Mouse (Mus musculus) adrenal gland, adult (tissue): Measurements from ENCODE around the gene Pgap2.

Source experiments
- DNase-seq, 2 experiments: peaks; one replicate each; pipeline ENCODE4 v3.0.0; 2022 to 2023; ENCODE audit warnings: low spot score in 1 of 2; ENCODE audit not compliant: inconsistent age in 2 of 2

Pgap2 gene

DNA sequence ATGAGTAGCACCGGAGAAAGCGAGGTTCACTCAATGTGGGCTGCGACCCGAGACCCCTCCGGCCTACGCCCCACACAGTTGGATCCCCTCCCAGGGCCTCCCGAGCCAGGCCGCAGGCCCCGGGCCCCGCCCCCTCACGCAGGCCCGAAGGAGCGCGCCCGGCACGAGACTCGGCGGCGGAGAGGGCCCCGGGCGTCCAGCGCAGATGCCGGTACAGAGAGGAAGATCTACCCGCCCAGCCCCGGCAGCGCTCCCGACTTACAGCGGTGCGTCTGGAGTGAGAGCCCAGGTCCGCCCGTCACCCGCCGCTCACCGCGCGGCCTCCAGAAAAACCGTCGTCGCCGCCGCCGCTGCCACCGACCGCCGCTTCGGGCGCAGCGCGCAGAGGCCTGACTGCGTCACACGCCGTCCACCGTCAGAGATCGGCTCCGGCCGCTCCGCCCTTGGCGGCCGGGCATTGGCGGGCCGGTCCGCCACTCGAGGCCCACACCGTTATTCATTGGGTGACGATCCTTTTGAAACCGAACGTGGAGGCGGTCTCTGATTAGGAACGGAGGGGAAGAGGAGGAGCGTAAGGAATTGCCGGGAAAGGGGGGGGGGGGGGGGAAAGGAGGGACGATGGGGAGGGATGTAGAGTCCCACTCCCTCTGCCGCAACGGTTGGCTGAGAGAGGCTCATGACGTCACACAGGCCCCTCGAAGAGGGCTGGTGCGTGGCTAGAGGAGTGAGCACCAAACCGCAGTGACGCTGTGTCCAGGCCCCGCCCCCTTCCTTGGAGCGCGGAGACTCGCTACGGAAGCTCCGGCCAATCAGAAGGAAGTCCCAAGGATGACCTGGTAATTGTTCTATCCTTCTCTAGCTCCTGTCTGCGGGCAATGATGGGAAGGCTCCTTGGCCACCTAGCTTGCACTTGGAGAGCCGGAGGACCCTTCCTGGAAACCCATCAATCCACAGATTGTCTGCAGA lies at the start of gene Pgap2, which contains the start of gene Nup98:
Gene Pgap2 (plus strand): TSS at position 453 of the 966 bp plus-strand sequence.
Gene Nup98 (minus strand): TSS at position 421 of the 966 bp plus-strand sequence.
- DNase-seq, result peak; percentile 99

DNA sequence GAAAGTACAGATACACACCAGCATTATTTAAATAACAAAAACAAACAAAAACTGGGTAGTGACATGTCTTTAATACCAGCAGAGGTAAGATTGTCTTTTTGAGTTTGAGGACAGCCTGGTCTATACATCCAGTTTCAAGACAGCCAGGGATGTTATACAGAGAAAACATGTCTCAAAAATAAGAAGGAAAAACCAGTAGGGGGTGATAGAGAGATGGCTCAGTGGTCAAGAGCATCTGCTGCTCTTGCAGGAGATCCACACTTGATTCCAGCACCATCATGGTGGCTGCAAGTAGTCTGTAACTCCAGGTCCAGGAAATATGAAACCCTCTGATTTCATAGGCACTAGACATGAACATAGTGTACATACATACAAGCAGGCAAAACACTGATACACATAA lies 39.7 kb upstream of the Pgap2 start:
- DNase-seq, result no peak

DNA sequence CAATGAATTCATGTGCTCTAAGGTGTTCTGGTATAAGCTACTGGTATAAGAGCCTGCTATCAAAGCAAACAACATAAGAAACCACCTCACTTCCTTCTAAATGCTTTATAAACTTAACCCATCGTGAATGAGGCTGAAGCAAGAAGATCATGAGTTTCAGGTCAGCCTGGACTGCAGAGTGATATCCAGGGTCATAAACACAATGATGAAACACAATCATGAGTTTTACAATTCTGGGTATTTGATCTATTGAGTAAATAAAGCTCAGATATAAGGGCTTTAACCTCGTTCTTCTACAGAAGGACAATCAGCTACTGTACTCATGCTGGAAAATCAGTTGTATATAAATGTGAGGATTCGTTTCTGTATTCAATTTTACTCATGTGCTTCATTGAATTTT lies 26.2 kb upstream of the Pgap2 start:
- DNase-seq, result no peak

DNA sequence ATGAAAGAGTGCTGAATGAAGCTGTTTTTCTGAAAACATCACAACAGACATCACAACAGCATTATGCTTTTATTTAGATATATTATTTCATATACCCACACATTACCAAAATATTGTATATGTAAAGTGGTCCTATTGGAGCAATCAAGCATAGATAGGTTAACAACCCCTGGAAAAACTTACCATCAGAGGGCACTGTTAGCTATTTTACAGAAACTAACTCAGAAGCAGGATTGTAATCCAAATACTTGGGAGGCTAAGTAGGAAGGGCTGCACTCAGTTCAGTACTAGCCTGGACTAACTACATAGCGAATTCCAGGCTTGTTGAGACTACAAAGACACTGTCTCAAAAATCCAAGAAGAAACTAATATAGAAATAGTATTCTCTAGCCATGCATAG lies 17.7 kb upstream of the Pgap2 start:
- DNase-seq, result peak in 1 of 2 experiments; percentile 49

DNA sequence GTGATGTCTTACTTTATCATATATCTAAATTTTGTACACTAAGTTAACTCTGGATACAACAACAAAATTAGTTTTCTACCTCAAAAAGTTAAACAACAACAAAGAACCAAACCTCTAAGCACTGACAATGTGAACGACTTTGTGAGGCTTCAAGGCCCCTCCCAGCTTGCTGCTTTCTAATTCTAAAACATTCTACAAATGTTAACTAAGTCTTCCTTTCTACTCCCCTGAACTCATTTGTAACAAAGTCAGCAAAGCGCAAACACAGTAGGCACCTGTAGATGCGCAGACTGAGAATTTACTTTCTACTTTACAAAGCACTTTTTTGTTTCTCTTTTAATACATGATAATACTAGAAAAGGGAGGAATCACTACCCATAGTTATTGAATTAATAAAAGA lies 9.4 kb upstream of the Pgap2 start:
- no peak for DNase-seq

DNA sequence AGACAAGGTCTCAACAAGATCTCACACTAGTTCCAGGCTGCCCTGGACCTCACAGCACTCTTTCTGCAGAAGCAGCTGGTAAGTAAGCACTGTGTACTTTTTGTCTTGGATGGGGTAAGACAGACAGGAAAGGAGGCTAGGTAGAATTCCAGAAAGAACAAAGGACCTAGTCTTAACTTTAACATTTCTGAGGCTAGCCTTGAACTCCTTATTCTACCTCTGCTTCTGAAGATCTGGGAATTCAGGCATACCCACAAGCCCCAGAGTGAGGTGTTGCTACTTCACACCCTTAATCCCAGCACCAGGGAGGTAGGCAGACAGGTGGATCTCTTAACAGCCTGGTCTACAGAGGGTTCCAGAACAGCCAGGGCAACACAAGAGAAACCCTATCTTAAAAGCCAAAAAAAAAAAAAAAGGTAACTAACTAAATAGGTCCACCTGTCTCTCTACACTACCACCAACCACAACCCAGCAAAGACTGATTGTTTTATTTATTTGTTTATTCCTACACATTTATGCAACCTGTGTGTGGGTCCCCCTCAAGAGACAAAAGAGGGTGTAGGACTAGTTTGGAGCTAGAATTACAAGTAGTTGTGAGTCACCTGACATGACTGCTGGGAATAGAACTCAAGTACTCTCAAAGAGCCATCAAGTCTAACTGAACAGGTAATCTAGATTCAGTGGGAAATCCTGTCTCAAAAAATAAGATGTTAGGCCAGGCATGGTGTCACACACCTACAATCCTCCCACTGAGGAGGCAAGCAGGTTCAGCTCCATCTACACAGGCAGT lies 8.8 kb upstream of the Pgap2 start:
- no peak for DNase-seq

DNA sequence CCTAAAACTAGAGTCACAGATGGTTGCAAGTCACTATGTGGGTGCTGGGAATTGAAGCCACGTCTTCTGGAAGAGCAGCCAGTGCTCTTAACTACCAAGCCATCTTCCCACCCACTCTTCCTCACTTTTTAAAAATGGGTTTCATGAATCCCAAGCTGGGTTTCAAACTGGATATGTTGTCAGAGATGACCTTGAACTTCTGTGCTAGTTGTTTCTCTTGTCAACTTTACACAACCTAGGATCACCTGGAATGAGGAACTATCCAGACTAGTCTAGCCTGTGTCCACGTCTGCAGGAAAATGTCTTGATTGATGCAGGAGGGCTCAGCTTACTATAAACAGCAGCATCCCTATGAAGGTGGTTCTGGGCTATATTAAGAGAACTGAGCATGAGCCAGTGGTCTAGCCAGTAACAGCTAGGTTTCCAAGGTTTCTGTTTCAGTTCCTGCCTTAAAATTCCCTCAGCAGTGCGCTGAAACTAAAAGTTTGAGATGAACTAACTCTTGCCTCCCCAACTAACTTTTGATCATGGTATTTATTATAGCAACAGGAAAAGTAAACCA lies 5.6 kb upstream of the Pgap2 start:
- DNase-seq, result no peak

DNA sequence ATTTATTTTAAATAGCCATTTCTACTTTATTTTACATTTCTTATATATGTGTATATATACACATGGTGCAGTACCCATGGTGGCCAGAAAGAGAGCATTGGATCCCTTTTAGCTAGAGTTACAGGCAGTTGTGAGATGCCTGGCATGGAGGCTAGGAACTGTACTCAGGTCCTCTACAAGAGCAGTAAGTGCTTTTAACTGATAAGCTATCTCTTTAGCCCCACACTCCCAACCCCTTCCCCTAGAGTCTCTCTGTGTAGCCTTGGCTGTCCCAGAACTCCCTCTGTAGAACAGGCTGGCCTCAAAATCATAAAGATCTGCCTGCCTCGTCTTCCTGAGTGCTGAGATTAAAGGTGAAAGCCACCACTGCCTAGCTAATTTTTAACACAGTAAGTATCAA lies 4.4 kb upstream of the Pgap2 start:
- no peak for DNase-seq

DNA sequence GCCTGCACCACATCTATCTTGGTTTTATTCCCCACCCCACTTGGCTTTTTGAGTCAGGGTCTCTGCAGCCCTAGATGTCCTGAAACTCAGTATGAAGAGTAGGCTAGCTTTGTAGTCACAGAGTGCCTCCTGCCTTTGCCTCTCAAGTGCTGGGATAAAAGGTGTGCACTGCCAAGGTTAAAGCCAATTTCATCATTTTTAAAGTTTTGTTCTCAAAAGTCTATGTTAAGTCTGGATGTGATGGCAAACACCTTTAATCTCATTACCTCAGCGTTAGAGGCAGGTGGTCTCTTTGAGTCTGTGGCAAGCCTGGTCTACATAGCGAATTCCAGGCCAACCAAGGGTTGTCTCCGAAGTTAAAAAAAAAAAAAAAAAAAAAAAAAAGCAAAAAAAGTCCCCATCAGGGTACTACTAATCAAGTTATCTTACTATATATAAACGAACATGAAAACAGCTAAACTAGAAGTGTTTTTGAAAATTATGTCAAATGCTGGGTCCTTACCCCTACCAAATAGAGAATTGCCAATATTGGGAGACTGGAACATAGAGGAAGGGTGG lies 1.1 kb upstream of the Pgap2 start:
- DNase-seq, result no peak

DNA sequence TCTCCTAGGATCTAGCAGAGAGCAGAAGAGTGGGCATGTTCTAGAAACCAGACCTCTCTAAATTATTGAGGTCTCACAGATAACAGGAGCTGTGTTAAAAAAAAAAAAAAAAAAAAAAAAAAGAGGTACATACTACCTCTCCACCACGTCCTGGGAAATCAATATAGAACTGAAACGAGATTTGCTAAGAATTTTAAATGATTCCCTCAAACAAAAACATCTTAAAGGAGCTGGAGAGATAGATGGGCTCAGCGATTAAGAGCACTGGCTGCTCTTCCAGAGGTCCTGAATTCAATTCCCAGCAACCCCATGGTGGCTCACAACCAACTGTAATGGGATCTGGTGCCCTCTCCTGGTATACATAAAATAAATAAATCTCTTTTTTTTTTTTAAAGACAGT lies 1.1 kb downstream of the Pgap2 start:
- no peak for DNase-seq

DNA sequence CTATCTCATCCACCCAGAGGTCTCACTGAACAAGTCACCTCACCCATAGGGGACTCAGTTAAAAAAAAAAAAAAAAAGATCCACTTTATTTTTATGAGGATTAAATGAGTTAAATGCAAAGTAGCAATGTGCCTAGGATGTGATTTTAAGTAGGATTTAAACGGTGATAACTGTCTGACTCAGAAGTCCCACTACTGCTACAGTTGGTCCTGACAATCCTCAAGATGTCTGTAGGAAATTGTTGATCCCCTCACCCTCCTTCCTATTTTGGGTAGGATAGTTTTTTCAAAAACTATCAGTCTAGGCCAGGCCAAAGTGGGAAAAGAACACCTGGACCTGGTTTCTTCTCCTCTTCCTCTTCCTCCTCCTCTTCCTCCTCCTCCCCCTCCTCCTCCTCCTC lies 11.9 kb downstream of the Pgap2 start:
- no peak for DNase-seq

DNA sequence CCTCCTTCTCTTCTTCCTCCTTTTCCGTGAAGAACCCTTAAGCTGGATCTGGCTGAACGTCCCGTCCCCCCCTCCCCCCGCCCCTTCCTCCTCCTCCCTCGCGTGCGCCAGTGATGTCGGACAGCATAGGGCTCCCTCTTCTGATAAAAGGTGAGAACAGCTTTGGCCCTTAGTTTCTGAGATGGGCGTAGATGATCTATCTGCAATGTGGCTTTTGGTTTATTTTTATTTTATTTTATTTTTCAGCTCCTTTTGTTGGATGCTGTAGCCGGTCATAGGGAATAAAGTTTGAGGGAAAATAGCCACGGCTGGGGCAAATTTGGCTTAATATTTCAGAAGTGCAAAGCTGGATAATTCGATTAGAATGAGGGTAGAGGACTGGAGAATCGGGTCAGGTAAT lies 12.3 kb downstream of the Pgap2 start:
- DNase-seq, result peak in 1 of 2 experiments; percentile 80

DNA sequence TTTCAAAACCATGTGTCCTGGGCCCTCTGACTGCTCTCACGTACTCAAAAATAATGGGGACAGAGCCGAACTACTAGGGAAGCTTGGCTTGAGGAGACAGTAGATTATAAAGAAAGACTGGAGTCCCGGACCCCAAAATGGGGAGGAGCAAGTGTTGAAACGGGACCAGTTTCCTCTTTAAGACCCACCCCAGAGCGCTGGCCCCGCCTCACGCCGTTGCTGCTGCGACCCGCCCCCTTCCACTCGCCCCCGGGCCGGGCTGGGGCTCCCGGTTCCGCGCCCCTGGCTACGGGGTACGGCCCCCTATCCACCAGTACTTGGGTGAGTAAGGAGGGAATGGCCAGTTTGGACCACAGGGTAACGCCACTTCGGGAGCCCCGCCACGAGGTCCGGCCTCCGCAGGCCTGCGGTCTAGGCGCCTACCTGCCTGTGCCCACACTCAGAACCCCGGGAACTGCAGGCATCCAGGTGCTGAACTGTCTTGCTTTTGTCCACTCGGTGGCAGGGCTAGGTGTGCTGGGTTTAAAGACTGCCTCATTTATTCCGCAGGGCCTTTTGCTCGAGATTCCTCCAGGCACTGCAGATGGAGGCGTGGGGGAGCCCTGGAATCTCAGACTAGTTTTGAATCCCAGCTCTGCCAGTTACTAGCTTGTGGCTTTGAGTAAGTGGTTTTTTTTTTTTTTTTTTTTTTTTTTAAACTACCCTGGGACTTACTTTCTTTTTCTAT lies 13.0 kb downstream of the Pgap2 start:
- DNase-seq, result peak; percentile 84 to 93

DNA sequence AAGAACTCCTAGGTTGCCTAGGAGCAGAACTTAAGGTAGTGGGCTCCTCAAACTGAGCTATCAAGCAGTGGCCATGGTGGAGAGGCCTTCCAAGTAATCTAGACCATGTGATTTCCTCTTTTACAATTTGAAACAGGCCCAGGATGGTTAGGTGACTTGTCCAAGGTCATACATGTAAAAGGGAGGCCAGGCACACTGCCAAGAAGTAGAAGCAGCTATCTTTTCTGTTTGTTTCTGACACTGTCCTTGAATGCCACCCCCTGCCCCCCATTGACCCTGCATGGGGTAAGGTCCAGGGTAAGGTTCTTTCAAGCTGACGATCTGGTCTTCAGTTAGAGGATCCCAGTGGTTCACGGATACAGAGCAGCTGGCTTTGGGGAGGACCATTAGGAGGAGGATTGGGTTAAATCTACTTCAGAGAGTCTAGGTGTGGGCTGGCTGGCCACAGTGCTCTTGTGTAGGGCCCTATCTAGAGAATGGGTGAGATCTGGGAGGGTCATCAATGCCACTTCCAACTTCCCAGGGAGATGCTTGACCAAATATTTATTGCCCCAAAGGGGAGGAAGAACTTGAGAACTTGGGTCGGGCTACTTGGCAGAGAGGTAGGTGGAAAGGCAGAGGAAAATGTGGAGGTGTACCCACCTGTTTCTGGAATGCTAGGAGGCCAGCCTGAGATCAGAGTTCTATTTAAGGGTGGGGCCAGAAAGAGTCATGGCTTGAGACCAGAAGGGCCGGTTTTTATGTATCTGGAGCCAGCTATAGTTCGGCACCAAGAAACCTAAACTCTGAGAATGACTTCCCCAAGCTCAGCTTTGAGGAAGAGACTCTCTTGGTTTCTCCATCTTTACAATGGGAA lies 14.1 kb downstream of the Pgap2 start:
- peak; percentile 73 to 89 for DNase-seq

DNA sequence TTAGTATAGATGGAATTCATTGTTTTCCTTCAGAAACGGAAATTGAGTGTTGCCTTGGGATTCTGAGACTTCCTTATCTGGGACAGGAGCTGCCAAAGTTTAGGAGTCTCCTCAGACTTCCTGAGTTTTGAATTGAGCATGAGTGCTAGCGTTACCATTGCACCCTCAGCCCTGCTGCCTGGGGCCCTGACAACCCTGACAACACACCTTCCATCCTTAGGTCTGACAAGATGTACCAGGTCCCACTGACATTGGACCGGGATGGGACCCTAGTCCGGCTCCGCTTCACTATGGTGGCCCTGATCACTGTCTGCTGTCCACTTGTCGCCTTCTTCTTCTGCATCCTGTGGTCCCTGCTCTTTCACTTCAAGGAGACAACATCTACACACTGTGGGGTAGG lies 16.0 kb downstream of the Pgap2 start:
- DNase-seq, result no peak

DNA sequence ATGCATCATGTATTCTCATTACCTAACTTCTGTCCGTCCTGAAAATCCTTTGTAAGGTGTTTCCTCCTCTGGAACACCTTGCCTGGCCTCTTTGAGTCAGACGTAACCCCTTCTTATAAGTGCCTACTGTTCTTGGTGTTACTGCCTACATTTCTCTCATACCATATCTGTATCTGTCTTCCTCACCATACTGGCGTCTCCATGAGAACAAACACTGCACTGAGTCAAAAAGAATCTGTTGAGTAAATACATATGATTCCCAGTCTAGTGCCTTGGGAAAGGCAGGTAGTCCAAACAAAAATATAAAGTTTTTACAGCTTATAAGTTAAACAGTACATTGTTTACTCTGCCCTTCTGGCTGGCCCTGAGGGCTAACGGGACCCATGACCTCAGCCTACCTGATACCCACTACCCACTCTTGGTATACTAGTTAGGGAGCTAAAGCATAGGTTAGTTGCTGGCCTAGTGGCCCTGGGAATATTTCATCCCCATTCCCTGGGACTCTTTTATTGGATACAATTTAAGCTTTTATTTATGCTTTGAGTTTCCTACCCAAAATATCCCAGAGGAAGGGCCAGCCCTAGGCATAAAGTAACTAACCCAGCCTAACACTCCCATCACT lies 18.2 kb downstream of the Pgap2 start:
- no peak for DNase-seq

DNA sequence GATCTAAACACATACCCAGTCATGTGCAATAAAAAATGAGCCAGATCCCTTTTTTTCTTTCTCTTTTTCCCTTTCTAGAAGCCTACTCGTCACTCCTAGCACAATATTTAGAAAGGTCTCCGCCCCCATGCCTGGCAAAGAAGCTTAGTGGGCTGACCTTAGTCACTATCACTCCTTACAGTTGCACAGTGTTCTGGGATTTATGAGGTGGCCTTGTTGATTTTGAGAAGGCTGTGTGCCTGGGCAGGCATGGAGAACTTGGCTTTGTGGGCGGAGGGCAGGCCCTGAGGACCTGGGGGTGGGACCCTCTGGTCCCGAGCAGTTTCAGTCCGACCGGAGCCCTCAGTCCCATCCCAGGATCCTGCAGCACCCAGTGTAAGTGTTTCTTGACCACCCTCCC lies 19.8 kb downstream of the Pgap2 start:
- DNase-seq, result peak; percentile 80 to 81

DNA sequence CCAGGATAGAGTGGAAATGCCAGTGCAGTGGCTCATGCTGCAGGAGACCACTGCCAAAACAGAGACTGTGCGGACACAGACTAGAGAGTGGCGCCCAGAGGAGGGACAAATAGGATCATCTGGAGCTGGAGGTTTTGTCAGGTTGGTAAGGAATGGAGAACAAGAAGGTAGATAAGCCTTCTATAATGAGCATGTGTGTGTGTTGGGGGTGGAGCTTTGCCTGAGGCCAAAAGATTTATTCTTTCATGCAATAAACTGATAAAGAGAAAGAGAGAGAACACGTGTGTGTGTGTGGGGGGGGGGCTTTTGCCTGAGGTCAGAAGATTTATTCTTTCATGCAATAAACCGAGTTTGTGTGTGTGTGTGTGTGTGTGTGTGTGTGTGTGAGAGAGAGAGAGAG lies 23.1 kb downstream of the Pgap2 start:
- DNase-seq, result no peak

DNA sequence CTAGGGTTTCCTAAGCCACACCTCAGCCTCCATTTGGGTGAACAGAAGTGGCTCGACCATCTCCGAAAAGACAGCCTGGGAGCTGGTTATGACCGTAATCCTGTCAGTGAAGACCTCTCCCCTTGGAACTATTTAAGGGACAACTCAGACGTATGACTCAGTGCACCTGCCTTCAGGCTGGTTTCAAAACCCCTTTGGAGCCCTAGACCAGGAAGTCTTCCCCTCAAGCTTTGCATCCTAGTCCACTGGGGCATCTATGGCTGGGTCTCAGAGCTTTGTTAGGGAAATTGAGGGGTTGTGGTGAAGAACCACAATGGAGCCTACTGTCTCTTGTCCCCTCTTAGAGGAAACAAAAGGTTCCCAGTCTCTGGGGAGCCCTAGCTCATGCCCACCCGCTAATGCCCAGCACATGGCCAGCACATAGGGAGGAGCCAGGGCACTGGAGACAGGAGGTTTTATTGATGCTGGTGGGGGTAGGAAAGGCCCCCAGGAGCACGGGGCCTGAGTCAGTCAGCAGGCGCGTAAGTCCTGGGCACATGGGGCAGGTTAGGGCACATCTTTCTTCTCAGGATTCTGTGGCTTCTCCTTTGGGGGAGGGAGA lies 28.8 kb downstream of the Pgap2 start:
- peak in 1 of 2 experiments; percentile 22 for DNase-seq
